Mouse (Mus musculus) embryonic facial prominence, embryonic 11.5 days (tissue): ENCODE measurements around the gene Gpr146. TPM values are rescaled to one million over a fixed set of nuclear protein-coding genes. Genes with fewer than 3 reads are reported as not detected.

Experiments used
- ATAC-seq: fragments of 200-750 bp; cut with Nextera tagmentation; replicated peaks from 2 replicates; pipeline ENCODE4 v1.8.0; 2017; ENCODE audit warnings: low read depth; ENCODE audit not compliant: insufficient number of reproducible peaks, low FRiP score, low TSS enrichment
- DNase-seq: peaks from one replicate; pipeline ENCODE4 v3.0.0-alpha.2; 2015; ENCODE audit warnings: low spot score
- H3K27ac ChIP-seq: fragments of 300-500 bp; sonication (generic); replicated peaks from 2 replicates; pipeline ENCODE4 v1.5.1; 2014; ENCODE audit warnings: mild to moderate bottlenecking, low read depth, low read length, control low read depth
- H3K27me3 ChIP-seq: fragments of 300-500 bp; sonication (generic); 2 replicates; pipeline ENCODE4 v1.6.1; 2014; ENCODE audit warnings: mild to moderate bottlenecking, low read length, moderate library complexity, mixed read lengths; ENCODE audit not compliant: control insufficient read depth, insufficient read depth
- H3K36me3 ChIP-seq: fragments of 300-500 bp; sonication (generic); replicated peaks from 2 replicates; pipeline ENCODE4 v1.6.1; 2014; ENCODE audit warnings: low read depth, mild to moderate bottlenecking, low read length, moderate library complexity, mixed read lengths; ENCODE audit not compliant: control insufficient read depth, insufficient read depth
- H3K4me1 ChIP-seq: fragments of 300-500 bp; sonication (generic); 2 replicates; pipeline ENCODE4 v1.6.1; 2014; ENCODE audit warnings: low read length, mixed read lengths; ENCODE audit not compliant: control insufficient read depth, insufficient read depth
- H3K4me2 ChIP-seq: fragments of 300-500 bp; sonication (generic); 2 replicates; pipeline ENCODE4 v1.6.1; 2014; ENCODE audit warnings: low read depth, mild to moderate bottlenecking, control low read depth, low read length, moderate library complexity
- H3K4me3 ChIP-seq: fragments of 300-500 bp; sonication (generic); 2 replicates; pipeline ENCODE4 v1.5.1; 2014; ENCODE audit warnings: low read depth, low read length, control low read depth
- H3K9ac ChIP-seq: fragments of 300-500 bp; sonication (generic); replicated peaks from 2 replicates; pipeline ENCODE4 v1.6.1; 2014; ENCODE audit warnings: mild to moderate bottlenecking, control low read depth, low read length
- H3K9me3 ChIP-seq: fragments of 300-500 bp; sonication (generic); replicated peaks from 2 replicates; pipeline ENCODE4 v1.6.1; 2016; ENCODE audit warnings: mild to moderate bottlenecking, low read length, inconsistent platforms, mixed read lengths; ENCODE audit not compliant: control insufficient read depth
- WGBS: fragments of 180-500 bp; shearing (Covaris S2); extraction: QIAGEN DNeasy Blood & Tissue Kit; methylation state at CpG from one replicate; pipeline ENCODE4 v1.1.7; 2014; 5-methylcytosine and 5-hydroxymethylcytosine counted together
- polyA plus RNA-seq: library from polyadenylated mRNA; unstranded; fragments of >200 nt; fragmentation: Nextera tagmentation; extraction: Ambion mirVana; gene quantifications from 2 replicates; pipeline ENCODE4 v1.2.1, GENCODE M21; 2014

Gene Gpr146
- polyA plus RNA-seq, 1 experiment from 2014 or later: 1.7 TPM

- Histone ChIP-seq H3K4me3 (no peak overlapping the region), H3K9me3 (no peaks in the 10 kb centered on the region), H3K9ac (no peak overlapping the region), H3K27me3 (no peaks in the 10 kb centered on the region), H3K36me3 (no peaks in the 10 kb centered on the region), H3K27ac (no peak overlapping the region), H3K4me1 (no peaks in the 10 kb centered on the region; the same call in 1 of the 2 replicates), H3K4me2 (no peak overlapping the region)
- DNase-seq: no peak
- WGBS: 62% methylated on average over 2 of the region's 2 CpGs
- ATAC-seq: no peak
Observed at GRCm38 (mm10) chr5:139418110-139418509, 40.6 kb downstream of the Gpr146 start.

GRCm38 (mm10) chr5:139418633-139419032, 41.1 kb downstream of the Gpr146 start:
- Histone ChIP-seq H3K4me3 (no peak overlapping the region), H3K4me1 (no peaks in the 10 kb centered on the region; the same call in 1 of the 2 replicates), H3K36me3 (no peaks in the 10 kb centered on the region), H3K27ac (no peak overlapping the region), H3K4me2 (no peak overlapping the region), H3K27me3 (no peaks in the 10 kb centered on the region), H3K9me3 (no peaks in the 10 kb centered on the region), H3K9ac (no peak overlapping the region)
- no peak for ATAC-seq
- no peak for DNase-seq
- 29% methylated on average over 3 of the region's 3 CpGs for WGBS

GRCm38 (mm10) chr5:139423026-139423865, 45.7 kb downstream of the Gpr146 start, which contains the start of gene Gper1:
Gene Gper1 (plus strand): TSS chr5:139423151.
- no peaks in the 10 kb centered on the region for H3K36me3 ChIP-seq
- H3K4me1 ChIP-seq: no peaks in the 10 kb centered on the region; the same call in 1 of the 2 replicates
- DNase-seq (no peak), ATAC-seq (no peak)
- WGBS: 60% methylated on average over 21 of the region's 21 CpGs
- no peaks in the 10 kb centered on the region for H3K9me3 ChIP-seq
- H3K27me3 ChIP-seq: no peaks in the 10 kb centered on the region
- no peak within 1 kb of the TSS for H3K4me3 ChIP-seq
- H3K4me2 ChIP-seq: no peak within 1 kb of the TSS
- H3K27ac ChIP-seq: no peak within 1 kb of the TSS
- peak within 1 kb of the TSS; percentile 32; the same call in 1 of the 2 replicates for H3K9ac ChIP-seq

- ATAC-seq: no peak
- no peak overlapping the region for H3K27ac ChIP-seq
- WGBS: 81% methylated on average over 9 of the region's 9 CpGs
Observed at GRCm38 (mm10) chr5:139425198-139425597, 47.7 kb downstream of the Gpr146 start.

GRCm38 (mm10) chr5:139427001-139427400, 49.5 kb downstream of the Gpr146 start:
- Histone ChIP-seq H3K27me3 (no peaks in the 10 kb centered on the region), H3K4me3 (no peak overlapping the region), H3K36me3 (no peaks in the 10 kb centered on the region), H3K9me3 (no peaks in the 10 kb centered on the region), H3K4me1 (no peaks in the 10 kb centered on the region; the same call in 1 of the 2 replicates), H3K9ac (no peak overlapping the region), H3K4me2 (no peak overlapping the region), H3K27ac (no peak overlapping the region)
- ATAC-seq (no peak), DNase-seq (no peak)
- 88% methylated on average over 9 of the region's 9 CpGs for WGBS

More at GRCm38 (mm10) chr5:139425198-139425597, 47.7 kb downstream of the Gpr146 start:
- no peak overlapping the region for H3K4me2 ChIP-seq
- no peak overlapping the region for H3K4me3 ChIP-seq
- H3K9ac ChIP-seq: no peak overlapping the region
- H3K36me3 ChIP-seq: no peaks in the 10 kb centered on the region
- no peaks in the 10 kb centered on the region; the same call in 1 of the 2 replicates for H3K4me1 ChIP-seq
- H3K27me3 ChIP-seq: no peaks in the 10 kb centered on the region
- DNase-seq: no peak
- H3K9me3 ChIP-seq: no peaks in the 10 kb centered on the region

- no peaks in the 10 kb centered on the region; the same call in 1 of the 2 replicates for H3K4me1 ChIP-seq
- DNase-seq (no peak), ATAC-seq (no peak)
- H3K27me3 ChIP-seq: no peaks in the 10 kb centered on the region
- 84% methylated on average over 9 of the region's 9 CpGs for WGBS
- no peaks in the 10 kb centered on the region for H3K36me3 ChIP-seq
- no peaks in the 10 kb centered on the region for H3K9me3 ChIP-seq
- H3K4me3 ChIP-seq: no peak overlapping the region
- no peak overlapping the region for H3K27ac ChIP-seq
- H3K4me2 ChIP-seq: no peak overlapping the region
- no peak overlapping the region for H3K9ac ChIP-seq
Observed at GRCm38 (mm10) chr5:139427989-139428388, 50.5 kb downstream of the Gpr146 start.

GRCm38 (mm10) chr5:139429818-139430341, 52.4 kb downstream of the Gpr146 start:
- H3K27me3 ChIP-seq: no peaks in the 10 kb centered on the region
- DNase-seq: peak; percentile 14
- no peak overlapping the region for H3K4me2 ChIP-seq
- H3K36me3 ChIP-seq: no peaks in the 10 kb centered on the region
- no peak overlapping the region for H3K27ac ChIP-seq
- no peaks in the 10 kb centered on the region for H3K4me1 ChIP-seq
- no peaks in the 10 kb centered on the region for H3K9me3 ChIP-seq
- no peak overlapping the region for H3K4me3 ChIP-seq
- H3K9ac ChIP-seq: no peak overlapping the region
- no peak for ATAC-seq
- WGBS: 57% methylated on average over 12 of the region's 12 CpGs

GRCm38 (mm10) chr5:139432333-139432732, 54.8 kb downstream of the Gpr146 start:
- Histone ChIP-seq H3K36me3 (no peaks in the 10 kb centered on the region), H3K4me2 (no peak overlapping the region), H3K4me3 (no peak overlapping the region), H3K9me3 (no peaks in the 10 kb centered on the region), H3K4me1 (no peaks in the 10 kb centered on the region), H3K27ac (no peak overlapping the region), H3K27me3 (no peaks in the 10 kb centered on the region), H3K9ac (no peak overlapping the region)
- WGBS: 55% methylated on average over 6 of the region's 6 CpGs
- DNase-seq: no peak
- no peak for ATAC-seq
